Mouse (Mus musculus) right cerebral cortex, postnatal 25 days (tissue): ENCODE data around the gene Inpp5a.

Source experiments
- DNase-seq: peaks from one replicate; pipeline ENCODE4 v3.0.0; 2022

Gene Inpp5a

DNA sequence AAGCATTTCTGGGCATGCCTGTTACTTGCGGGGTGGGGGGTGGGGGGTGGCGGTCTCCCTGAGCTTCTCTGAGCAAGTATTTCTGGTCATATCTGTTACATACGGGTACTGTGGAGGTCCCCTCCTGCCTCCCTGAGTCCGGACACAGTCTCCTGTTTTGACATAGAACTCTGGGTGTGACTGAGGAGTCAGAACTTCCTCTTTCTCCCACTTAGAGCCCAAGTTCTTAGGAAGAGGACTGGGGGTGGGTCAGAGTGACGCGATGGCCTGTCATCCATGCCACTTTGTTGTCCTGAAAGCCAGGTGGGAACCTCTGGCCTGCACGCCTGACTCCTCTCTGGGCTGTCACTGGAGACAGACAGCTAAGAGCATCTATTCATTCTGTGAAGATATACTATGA lies 11.5 kb upstream of the Inpp5a start:
- no peak for DNase-seq

DNA sequence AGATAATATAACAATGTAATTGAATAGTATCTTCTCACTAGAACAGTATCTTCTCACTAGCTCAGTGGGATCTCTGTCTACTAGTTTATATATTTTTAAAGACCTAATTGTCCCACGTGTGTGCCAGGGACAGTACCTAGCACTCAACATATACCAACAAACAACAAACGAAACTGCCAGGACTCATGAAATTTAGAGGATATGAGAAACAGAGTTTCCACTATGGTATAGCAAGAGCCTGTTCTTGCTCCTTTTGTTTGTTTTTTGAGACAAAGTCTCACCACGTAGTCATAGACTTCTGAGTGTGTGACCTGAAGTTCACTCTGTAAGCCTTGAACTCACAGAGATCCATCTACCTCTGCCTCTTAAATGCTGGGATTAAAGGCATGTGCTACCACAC lies 10.6 kb upstream of the Inpp5a start:
- no peak for DNase-seq

DNA sequence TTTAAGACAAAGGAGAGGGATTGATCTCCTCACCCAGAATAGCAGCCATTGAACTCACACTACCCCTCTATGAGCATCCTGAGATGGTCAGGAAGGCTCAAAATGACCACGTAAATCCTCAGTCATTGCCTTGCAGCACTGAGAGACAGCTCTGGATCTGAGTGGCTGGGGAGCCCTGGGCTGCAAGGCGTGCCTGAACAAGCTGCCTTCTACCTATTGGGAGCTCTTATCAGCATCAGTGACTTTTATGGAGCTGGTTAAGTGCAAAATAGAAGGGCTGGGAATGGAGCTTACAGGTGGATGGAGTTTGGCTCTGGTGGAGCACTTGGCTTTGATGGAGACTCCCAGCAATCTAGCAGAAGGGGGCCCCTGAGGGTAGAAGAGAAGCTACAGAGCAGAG lies 9.2 kb upstream of the Inpp5a start:
- no peak for DNase-seq

DNA sequence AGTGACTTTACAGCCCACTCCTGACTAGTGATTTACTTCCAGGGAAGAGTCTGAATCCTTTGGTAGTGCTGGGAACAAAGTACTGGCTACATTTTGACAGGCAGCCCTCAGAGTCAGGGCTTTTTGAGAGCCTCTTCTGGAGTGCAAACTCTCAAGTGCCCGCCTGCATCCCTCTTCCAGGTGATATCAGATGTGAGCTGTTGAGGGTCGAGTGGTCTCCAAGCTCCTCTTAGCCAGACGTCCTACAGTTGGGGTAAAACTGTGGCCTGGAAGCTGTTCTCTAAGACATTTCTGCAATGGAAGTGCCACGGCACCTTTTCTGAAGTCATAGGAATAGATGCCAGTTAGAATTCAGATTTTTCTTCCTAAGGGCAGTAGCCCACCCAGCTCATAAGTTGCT lies 8.7 kb upstream of the Inpp5a start:
- no peak for DNase-seq

DNA sequence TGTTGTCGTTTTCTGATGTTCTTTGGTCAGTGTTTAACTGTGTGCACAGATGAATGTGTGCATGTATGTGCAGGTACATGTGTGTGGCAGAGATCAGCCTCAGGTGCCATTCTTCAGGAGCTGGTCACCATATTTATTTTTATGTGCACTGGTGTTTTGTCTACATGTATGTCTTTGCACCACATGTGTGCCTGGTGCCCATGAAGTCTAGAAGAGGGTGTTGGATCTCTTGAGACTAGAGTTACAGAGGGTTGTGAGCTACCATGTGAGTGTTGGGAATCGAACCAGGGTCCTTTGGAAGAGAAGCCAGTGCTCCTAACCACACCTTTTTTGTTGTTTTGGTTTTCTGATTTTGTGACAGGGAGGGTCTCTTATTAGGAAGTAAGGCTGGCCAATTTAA lies 7.0 kb upstream of the Inpp5a start:
- no peak for DNase-seq

DNA sequence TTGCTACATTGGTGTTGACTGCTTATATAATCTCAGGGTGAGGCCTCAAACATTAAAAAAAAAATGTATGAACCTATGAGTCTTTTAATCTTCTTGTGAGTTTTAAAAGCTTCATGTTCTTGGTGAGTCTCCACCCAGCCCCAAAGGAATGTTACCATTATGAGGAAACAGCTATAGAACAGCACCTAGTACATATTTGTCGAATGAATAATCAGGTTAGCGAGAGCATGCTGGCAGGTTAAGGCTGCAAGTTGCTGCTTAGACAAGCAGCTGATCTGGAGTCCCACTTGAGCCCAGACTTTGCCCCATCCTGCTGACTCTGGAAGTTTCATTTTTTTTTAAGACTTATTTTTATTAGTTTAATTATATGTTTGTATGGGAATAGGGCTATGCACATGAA lies 6.1 kb upstream of the Inpp5a start:
- no peak for DNase-seq

DNA sequence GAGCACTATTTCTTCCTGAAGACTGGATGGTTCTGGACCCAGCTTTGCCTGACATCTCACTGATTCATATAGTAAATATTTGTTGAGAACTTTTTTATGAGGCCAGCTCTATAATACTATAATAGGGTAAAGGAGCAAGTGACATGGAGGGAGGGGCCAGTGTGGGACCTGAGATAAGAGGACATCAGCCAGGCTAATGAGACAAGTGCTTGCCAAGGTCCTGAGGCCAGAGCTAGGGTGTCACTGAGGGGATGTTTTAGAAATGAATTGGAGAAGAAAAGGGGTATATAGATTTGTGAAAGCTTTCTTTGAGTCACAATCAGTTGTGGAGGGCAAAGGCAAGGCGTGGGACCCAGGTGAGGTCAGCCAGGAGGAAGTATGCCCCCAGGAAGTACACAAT lies 4.4 kb upstream of the Inpp5a start:
- no peak for DNase-seq

DNA sequence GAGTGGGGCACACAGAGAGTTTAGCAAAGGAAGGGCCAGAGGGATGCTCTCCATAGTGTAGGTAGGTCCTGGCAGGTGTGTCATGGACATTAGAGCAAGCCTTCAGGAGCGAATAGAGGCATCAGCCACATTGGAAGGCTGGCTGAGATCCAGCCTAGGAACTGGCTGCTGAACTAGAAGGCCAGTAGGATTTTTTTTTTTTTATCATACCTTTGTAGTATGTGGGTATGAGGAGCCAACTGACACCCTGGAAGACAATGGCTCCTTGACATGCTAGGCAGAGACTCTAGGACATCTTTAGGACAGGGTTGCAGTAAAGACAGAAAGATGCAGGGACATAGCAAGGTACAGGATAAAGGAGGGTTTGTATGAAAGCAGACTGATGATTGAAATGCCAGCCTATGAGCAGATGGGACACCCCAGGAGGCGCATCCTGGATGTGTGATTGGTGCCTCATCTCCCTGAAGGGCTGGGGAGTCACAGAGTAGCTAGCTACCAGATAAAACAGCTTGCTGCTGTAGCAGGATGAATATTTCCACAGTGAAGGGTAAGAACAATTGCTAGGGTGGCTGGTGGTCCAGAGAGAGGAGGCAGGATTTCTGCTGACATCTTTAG lies 3.9 kb upstream of the Inpp5a start:
- no peak for DNase-seq

DNA sequence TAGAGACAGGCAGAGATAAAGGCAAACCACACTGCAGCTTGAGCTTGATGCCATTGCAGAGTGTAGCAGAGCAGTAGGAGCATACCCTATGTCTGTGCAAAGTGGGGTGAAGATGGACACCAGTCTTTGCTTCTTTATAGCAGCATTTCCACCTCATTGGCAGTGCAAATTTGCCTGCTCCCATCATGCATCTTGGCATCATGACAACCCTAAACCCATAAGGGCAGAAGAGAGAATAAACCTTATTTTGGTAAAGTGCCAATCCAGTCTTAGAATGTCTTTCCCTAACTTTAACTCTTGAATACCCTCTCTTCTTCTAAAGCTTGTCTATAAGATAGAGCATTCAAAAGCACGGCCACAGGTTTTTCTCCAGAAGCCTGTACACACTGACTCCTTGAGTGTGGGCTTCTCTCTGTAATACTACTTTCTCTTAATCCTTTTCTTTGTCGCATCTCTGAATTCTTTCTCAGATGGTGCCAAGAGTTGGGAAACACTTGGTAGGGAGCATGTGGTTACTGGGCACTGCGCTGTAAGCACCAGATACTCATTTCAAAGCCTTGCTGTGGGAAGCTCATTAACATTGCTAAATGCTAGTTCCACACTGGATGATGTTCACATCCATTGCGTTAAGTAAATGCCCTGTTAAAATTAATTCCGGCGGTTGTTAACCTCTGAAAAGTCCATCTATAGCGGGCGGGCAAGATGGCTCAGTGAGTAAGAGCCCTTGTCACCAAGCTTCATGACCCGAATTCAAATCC lies 1.8 kb upstream of the Inpp5a start:
- DNase-seq = no peak

DNA sequence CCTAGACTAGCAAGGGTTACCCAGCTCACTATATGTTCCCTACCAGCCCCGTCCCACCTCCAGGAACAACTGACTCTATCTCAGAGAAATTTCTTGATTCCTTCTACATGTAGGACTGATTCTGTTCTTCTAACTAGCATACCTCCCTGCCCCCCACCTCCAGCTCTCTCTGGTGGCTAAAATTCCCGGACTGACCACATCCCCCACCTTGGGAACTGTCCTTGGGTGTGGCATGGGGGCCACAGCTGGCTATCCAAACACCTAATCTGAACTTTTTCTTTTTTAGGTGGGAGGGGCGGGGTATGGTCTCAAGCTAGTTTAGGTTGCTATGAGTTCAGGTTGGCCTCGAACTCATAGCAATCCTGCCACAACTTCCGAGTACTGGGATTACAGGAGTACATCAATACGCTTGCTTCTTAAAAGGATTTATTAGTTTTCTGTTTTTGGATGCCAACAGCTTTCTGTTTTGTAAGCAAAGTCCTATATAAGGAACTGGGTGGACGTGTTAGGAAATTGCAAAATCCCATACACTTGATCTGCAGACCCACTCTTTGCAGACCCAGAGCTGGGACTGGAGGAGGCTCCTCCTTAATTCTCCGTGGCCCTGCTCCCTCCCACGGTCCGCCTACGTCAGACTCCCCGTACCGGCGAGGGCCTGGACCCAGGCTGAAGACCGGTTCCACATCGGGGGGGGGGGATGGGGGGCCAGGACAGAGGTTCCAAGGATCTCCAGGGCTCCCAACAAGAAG lies 814 bp upstream of the Inpp5a start:
- DNase-seq = no peak

DNA sequence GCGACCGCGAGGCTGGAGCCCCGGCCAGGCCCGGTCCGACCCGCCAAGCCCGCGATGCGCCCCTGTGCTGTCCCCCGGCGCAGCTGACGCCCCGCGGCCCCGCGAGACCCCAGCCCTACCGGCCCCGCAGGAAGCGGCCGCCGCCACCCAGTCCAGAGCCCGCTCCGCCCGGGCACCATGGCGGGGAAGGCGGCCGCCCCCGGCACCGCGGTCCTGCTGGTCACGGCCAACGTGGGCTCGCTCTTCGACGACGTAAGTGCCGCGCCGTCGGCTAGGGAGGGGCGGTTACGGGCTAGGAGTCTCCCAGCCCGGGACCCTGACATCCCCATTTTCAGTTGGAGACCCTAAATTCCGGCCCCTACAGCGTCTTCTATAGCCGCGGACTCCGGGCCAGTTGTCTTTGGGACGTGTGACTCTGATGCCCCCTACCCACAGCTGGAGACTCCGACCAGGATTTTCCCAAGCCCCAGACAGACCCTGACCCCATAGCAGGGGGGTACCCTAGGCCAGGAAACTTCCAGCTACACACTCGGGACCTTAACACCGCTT lies 378 bp downstream of the Inpp5a start:
- DNase-seq = peak; percentile 28

DNA sequence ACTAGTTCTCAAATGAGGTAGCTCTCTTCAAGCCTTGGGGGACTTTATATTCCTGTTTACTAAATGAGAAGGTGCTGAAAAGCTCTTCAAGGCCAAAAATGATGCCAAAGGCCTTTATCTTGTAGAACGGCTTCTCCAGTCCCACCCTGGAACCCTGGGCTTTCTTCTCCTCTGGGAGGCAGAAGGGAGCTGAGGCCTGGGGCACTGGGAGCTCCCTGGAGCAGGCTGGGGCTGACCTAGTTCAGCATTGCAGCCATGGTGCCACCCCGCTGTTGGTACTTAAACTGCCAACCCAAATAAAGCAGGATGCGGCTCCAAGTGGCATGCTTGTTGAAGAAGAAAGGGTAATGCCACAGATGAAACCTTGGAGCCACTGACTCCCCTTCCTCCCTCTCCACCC lies 1.5 kb downstream of the Inpp5a start:
- peak; percentile 17 for DNase-seq

DNA sequence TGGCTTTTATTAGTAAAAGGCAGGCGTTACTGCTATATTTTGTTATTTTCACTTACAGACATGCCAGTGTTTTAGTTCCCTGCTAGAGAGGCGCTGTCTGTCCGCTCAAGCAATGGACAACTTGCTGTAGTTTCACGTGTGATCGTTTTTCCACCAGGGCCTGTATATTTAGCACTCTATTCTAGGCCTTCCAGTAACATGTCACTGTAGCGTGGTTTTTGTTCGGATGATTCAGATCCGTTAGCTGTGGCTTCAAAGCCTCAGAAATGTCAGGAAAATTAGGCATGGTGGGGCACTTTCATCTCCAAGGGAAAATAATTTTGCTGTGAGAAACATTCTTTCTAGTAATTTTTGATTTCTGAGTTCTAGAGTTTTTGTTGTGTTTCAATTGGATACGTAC lies 2.0 kb downstream of the Inpp5a start:
- no peak for DNase-seq

DNA sequence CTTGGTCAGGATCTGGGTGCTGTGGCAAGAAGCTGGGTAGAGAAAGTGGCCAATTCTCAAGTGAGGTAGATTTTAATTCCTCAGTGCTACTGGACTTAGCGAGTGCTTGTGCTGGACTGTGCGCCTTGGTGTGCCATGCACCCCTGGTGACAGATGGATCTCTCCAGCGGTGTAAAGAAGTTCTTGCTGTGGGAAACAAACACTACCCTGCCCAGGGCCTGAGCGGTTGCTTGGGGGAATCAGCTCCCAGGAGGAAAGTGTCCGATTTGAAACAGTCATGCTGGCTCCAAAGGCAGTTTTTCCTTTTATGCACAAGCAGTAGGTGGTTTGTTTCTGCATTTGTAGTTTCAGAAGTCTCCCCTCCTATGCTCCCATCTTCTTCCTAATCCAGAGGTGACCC lies 2.8 kb downstream of the Inpp5a start:
- DNase-seq = no peak

DNA sequence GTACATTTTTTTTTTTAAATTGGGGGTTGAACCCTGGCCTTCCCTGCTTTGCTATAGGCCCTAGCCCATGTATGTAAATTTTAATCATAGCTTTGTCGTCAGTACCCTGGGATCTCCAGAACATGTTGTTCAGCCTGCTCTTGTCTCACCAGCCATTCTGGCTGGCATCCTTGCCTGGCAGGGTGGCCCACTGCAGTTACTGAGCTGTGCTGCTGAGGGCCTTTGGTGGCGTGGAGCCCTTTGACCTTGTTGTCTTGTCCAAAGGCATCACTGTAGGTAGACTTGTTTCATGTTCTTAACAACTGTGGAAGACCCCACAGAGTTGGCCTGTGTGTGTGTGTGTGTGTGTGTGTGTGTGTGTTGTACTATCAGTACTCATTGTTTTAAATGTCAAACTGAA lies 3.2 kb downstream of the Inpp5a start:
- DNase-seq = no peak

DNA sequence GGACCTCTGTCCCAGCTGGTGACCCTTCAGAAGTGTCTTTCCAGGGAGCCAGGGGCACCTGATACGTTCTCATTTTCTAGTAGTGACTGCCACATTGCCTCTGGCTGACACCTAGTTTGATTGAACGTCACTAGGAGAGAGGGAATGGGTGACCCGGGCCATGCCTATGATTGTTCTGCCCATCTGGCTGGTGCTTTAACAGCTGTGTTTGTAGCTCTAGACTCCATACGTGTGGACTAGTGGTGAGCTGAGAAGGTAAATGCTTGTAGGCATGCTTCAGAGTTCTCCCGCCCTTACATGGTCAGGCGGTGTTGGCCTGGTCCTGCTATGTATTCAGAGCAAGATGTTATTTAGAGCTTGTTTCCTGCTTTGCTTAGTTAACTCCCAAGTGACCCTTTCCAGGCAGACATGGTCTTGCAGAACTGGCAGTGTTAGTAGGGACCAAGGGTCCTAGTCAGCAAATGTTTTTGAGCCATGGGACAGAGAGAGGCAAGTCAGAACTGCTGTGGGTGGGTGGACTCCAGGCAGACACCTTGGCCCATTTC lies 3.9 kb downstream of the Inpp5a start:
- DNase-seq = no peak

DNA sequence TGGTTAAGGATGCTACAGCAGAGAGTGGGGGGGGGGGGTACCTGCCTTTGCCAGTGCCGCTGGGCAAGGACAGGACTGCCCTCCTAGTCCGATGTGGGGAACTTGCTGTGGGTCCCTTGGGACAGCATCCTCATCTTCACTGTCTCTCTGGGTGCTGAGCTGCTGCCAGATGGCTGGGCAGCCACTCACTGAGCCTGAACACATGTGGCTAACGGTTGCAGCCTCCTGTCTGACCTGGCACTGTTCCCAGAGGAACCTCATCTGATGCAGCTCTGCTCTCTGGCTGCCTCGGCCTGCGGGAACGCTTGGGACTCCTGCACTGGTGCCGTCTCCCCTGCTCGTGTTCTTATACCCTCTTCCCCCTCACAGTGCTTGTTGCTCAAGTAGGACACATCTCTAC lies 8.6 kb downstream of the Inpp5a start:
- DNase-seq = no peak

DNA sequence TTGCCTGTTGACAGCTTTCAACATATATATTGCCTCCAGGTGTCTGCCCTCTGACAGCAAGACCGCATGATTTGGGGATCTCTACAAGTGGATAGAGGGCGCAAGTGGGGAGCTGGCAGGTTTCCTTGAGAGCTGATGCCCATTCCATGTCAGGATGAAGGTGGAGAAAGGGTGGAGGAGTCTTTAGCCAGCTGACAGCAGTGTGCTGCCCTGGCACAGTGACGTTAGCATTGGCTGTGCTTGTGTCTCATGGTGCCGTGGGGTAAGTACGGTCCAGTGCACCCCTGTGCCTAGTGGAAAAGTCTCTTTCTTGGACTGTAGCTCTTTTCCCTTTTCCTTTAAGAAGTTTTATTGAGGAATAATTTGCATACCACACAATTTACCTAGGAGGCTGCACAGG lies 9.2 kb downstream of the Inpp5a start:
- no peak for DNase-seq

DNA sequence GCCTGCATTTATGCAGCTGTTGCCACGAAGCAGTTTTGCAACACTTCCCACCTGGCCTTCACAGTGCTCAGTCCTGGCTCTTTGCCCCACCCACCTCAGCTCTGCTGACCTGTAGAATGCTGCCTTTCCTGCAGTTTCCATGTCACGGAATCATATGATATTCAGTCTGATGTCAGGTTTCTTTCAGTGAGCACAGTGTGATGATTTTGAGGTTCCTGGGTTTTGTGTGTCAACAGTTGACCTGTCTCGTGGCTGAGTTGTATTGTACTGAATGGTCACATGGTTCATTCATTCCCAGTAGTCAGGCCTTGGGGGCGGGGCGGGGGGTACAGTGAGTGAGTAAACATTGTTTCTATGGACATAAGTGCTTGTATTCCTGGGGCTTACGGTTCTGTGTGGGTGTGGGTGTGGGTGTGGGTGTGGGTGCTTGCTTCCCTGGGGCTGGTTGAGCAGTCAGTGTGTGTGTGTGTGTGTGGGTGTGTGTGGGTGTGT lies 9.7 kb downstream of the Inpp5a start:
- no peak for DNase-seq

DNA sequence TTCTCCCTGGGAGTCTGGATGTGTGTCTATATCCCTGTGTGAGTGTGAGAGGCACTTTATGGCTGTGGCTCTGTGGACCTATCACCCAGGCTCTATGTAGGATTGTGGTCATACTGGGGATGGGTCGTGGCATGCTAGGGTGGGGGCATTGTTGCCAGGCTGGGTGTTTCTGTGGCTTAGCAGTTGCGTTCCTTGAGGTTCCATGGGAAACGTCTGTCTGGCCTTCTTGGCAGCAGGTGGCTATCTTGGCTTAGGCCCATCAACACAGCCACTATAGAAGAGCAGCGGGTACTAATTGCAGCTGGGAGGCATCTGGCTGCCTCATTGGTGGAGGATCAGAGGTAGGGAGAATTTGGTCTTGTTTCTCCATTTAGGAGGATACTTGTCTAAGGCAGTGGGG lies 10.7 kb downstream of the Inpp5a start:
- no peak for DNase-seq

DNA sequence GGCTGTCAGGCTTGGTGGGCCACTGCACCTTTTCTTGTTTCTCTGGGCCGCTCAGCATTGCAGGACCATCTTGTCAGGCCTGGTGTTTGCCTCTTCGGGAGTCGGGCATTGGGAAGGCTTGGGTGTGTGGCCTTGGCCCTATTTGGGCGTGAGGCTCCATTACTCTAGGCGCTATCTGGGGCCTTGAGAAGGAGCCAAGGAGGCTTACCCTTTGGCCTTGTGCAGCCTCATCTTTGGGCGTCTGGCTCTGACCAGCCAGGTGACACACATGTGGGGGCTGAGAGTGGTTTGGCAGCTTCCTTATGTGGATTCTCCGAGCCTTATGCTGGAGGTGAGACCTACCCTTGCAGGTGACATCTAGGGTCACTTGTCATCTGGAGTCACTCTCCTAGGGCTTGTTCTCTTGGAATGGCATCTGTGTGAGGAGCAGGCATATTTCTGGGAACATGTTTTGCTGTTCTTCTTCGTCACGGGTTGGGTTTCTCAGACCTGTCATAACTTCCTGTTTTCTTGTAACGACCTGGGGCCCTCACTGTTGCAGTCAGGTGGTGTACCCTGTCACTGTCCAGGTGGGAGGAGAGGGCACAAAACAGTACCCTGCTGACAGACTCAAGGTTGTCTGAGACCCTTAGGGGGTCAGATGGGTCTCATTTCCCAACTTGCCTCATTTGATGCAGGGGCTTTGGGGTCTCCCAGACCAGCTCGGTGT lies 11.2 kb downstream of the Inpp5a start:
- no peak for DNase-seq

DNA sequence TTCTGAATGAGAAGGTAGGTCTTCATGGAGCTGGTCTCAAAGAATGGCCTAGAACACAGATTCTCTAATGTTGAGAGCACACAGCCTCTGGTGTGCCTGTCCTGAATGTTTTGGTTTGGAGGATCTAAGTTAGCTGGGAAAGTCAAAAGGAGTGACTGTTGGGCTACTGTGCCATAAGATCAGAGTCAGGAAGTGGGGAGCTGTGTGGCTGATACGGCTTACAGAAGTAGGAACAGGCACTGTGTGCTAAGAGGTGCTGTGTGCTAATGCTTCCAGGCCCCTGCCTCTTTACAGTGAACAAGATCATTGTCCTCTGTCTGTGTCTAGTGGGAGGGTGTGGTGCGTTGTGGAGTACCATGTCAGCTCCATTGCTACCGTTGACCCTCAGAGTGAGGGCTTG lies 12.0 kb downstream of the Inpp5a start:
- no peak for DNase-seq

DNA sequence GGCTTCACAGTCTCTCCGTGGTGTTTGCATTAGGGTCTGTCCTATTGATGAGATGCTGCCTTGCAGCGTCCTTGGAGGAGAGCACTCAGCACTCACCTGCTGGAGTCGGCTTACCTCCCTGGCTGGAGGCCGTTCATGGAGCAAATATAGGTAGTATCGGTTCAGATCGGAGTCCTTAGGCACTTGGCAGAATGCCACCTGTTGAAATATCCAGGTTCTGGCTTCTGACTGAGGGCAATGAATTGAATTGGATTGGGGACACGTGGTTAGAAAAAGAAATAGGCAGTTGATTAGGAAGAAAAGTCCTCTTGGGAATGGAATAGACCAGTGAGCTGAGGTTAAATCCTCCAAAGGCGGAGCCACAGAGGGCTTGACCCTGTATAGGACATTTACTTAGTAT lies 12.9 kb downstream of the Inpp5a start:
- DNase-seq = no peak
